Mouse (Mus musculus) liver, postnatal 0 days (tissue): ENCODE data around the gene Sox5.

Source experiments
- CTCF ChIP-seq: sonication (generic); IDR thresholded peaks from 2 replicates; pipeline ENCODE4 v1.5.1; 2016; ENCODE audit warnings: antibody characterized with exemption, low read depth
- EP300 ChIP-seq: IDR thresholded peaks from 2 replicates; pipeline ENCODE4 v1.6.1; 2016; ENCODE audit warnings: antibody characterized with exemption, low read depth, mild to moderate bottlenecking

DNA sequence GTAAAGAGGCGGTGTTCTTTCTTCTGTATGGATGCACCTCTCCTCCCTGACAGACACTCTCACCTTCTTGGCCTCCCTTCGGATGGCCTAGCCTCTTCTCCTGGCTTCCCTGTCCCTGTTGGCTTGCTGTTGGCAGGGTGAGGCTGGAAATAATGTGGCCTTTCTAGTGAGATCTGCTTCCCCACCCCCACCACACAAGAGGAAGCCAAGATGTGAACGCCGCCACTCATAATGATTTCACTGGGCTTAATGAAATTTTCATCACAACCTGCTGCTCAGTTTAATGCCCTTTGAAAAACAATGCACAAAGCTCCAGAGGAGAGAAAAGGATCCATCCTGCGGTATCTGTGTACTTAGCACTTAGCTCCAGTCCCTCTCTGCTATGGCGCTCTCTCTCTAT is 670.2 kb downstream of the Sox5 start:
- TF ChIP-seq CTCF (no peak), EP300 (no peak)
